Mouse (Mus musculus) kidney, adult 18-20 months (tissue): ENCODE data around the gene Stx4a.
"Not testable (repeated sequence)": the region's sequence is repeated elsewhere in the genome, so short reads cannot be mapped to it uniquely, and the experiment has no call there.

Experiments used
- DNase-seq: peaks from one replicate; pipeline ENCODE4 v3.0.0; 2021

Gene Stx4a

DNA sequence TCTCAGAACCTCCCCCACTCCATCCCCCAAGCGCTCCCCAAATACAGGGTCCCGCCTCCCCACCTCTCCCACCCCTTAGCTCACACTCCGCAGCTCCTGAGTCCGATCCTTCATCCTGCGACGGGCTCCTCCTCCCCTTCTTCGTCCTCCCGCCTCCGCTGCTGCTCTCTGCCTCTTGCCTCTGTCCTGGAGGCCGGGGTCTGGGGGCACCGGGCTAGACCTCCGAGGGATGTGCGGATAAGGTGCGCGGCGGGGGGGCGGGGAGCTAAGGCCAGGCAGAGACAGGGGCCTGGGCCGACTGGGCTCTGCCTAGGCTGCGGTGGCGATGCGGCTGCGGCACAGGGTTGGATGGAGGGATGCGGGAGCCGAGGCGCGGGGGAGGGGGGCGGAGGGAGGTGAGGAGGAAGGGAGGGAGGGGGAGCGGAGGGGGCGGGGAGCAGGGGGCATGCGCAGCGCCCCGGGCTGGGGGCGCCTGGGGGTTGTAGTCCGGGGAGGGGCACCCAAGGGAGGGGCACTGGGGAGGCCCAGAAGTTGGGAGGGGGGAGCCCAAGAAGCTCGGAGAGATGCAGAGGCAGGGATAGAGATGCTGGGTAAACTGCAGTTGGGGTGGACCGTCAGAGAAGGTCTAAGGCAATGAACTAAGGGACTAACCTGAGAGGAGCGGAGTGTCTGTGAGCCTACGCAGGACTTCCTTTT lies at the start of gene Stx4a, which contains the start of gene Stx1b:
Stx4a (plus strand) TSS at position 119 of the 696 bp plus-strand sequence.
Stx1b (minus strand) TSS at position 374 of the 696 bp plus-strand sequence.
- no peak for DNase-seq

DNA sequence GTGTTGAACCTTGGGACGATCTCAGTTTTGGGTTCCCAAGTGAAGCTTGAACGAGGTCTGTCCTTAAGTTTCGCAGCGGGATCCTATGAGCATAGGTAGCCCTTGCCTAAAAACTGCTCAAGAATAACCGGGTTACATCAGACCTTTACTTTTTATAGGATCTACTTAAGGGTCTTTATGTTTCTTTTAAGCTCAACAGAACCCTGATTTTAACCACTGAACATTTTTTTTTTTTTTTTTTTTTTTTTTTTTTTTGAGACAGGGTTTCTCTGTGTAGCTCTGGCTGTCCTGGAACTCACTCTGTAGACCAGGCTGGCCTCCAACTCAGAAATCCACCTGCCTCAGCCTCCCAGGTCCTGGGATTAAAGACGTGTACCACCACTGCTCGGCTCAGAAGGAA lies 48.3 kb upstream of the Stx4a start:
- not testable (repeated sequence) for DNase-seq

DNA sequence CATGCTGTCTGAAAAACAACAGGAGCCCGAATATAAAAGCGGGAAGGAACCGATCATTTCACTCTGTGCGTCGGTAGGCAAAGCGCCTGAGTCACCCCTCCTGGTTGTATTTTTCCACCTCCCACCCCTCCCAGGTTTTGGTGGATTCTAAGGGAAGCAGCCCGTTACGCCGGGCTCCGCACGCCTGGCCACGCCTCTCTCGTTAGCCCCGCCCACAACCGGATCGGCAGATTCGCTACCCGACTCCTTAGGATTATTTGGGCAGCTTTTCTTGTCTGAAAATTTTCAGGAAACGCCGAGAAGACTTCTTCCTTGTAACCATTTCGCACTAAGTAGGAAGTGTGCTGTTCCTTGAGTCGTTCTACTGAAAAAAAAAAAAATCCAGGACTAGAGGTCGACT lies 47.7 kb upstream of the Stx4a start, which contains the start of gene Setd1a:
Setd1a (plus strand) TSS at position 245 of the 400 bp plus-strand sequence.
- DNase-seq = peak; percentile 89

DNA sequence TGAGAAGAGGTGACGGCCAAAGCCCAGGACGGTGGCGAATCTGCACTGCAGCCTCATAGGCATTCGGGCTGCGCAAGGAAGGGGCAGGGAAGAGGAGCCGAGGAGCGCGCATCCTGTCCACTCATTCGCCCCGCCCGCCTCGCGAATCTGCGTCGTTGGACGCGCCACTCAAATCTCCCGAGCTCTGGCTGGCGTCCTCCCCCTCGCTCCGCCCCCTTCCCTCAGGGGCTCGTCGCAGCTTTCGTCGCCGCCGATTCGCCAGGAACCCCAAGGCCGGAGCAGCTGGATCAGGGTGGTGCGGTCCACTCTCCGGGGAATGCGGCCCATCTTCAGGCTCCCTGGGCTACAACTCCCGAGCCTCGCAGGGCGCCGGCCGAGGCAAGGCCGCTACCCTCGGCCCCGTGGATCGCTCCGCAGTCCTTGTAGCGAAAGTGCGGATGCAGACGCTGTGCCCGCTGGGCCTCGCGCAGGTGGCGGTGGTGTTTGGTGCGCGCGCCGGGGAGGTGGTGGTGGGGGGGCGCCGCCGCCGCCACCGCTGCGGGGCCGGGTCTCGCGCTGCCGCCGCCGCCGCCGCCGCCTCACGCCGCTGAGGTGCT lies 47.1 kb upstream of the Stx4a start:
- peak; percentile 98 for DNase-seq

DNA sequence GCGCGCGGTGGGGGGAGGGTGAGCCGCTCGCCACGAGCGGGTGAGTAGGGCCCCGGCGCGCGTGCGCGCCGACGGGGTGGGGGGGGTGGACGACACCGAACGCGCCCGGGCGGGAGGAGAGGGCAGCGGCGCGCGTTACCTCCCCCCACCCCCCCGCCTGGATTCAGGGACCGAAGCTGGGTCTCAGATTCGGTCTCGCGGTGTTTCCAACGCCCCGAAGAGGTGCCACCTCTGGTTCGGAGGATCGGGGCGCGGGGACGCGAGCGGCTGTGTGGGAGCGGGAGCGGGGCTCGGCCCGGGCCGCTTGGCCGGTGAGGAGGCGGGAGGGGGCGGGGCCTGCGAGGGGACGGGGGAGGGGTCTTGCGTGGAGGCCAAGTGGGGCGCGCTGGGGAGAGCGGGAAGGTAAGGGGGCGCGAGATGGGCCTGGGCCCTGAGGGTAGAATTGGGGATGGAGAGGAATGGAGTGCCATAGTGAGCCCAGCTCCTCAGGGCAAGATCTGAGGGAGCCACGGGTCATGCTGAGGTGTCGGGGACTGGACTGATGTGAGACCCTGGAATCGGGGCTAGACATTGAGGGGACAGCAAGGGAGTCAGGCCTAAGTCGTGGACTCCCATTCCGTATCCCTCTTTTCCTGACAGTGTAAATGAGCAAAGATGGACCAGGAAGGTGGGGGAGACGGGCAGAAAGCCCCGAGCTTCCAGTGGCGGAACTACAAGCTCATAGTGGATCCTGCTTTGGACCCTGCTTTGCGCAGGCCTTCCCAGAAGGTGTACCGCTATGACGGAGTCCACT lies 46.4 kb upstream of the Stx4a start:
- peak; percentile 71 for DNase-seq

DNA sequence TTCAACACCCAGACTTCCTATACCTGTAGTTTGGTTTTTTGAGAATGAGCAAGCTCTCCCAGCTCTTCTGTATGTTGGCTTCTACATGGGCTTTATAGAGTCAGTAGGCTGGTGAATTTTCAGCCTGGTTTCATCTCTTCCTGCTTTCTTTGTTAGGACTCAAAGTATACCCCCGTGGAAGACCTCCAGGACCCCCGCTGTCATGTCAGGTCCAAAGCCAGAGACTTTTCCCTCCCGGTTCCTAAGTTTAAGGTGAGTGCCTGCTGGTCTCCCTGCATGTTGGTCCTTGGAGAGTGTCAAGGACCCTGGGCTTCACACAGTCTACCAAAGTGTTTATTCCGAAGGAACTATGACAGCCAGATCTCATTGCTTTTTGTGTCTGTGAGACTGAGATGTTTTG lies 45.7 kb upstream of the Stx4a start:
- DNase-seq = no peak

DNA sequence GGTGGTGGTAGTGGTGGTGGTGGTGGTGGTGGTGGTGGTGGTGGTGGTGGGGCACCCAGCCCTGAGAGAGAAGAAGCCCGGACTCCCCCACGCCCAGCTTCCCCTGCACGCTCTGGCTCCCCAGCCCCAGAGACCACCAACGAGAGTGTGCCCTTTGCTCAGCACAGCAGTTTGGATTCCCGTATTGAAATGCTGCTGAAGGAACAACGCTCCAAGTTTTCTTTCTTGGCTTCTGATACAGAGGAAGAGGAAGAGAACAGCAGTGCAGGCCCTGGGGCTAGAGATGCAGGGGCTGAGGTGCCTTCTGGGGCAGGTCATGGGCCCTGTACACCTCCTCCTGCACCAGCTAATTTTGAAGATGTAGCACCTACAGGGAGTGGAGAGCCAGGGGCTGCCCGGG lies 38.8 kb upstream of the Stx4a start, which contains the start of gene Gm49388:
Gm49388 (plus strand) TSS at position 301 of the 400 bp plus-strand sequence.
- DNase-seq = no peak

DNA sequence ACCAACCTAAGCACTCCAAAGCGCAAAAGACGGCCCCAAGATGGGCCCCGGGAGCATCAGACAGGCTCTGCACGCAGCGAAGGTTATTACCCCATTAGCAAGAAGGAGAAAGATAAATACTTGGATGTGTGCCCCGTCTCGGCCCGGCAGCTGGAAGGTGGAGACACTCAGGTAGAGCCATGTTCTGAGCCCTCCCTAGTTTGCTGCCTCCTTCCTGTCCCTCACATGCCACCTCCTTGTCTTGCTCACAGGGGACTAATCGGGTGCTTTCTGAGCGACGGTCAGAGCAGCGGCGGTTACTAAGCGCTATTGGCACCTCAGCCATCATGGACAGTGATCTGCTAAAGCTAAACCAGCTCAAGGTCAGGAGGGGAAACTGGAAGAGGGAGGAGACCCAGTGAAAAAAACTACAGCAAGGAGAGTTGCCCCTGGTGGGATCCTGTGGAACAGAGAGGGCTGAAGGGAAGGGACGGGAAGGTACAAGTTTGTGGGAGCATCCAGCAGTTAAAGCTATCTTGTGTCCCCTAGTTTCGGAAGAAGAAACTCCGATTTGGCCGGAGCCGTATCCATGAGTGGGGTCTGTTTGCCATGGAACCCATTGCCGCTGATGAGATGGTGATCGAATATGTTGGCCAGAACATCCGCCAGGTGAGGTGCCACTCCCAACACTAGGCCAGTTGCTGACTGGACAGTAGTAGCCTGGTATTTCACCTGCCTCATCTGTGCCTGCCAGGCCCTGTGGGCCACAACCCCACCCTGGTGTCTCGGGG lies 26.8 kb upstream of the Stx4a start:
- no peak for DNase-seq

DNA sequence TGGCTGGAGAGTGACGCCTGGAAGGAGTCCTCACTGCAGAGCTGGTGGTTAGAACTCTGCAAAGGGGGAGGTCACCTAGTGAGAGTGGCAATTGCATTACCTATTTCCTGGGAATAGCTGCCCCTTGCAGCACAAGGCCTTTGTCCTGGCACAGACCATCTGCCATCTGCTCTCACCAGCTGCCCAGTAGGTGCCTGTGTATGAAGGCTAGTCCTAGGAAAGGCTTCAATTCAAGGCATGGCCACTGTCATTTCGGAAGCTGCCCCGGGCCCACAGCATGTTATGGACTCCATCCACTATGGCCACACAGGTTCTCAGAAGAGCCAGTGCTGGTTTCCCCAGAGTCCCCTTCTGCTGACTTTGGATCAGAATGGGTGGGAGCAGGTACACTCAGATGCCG lies 25.5 kb upstream of the Stx4a start:
- no peak for DNase-seq

DNA sequence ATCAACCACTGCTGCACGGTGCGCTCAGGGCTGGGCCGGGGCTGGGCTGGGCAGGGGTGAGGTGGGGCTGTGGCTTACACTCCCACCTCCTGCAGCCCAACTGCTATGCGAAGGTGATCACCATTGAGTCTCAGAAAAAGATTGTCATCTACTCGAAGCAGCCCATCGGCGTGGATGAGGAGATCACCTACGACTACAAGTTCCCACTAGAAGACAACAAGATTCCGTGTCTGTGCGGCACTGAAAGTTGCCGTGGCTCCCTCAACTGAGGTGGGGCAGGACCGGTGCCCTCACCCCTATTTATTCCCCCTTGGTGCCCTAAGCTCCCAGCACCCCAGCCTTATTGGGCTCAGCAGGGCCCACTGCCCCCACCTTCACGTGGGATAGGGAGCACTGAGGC lies 24.9 kb upstream of the Stx4a start:
- no peak for DNase-seq

DNA sequence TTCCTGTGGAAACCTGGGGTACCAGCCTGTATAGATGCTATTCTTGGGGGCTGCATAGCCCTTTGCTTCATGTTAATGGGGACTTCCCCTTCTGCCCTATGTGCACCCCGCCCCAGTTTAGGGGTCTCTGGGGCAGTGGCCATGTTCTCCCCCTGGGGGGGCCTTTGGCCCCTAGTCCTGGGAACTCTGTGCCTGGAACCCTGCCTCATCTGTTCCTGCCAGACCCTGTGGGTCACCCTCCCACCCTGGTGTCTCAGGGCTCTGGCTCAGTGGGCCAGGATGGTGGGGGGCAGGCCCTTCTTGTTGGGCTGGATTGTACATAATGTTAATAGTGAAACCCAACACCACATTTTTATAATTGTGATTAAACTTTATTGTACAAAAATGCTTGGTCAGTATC lies 24.4 kb upstream of the Stx4a start:
- no peak for DNase-seq

DNA sequence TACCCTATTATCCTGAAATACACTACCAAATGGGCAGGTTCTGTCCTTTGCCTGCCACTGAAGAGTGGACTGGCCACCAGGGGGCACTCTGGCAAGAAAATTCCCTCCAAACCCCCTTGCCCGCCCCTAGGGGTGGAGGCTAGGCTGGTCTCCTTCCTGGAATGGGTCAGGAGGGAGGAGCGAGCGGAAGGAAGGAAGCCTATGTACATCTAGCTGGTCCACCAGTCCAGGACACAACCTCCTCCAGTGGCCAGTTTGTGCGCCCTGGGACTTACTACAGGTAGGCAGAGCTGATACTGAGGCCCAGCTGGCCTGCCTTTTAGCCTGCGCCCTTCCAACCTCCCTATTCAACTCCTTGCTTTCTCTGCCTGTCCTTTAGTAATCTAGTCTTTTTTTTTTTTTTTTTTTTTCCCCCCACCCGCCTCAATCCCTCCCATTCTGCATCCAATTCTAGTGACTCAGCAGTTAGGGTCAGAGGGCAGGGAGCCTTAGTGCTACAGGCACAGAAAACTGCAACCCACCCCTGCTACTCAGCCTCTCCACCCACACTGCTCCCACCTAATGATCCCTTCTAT lies 23.6 kb upstream of the Stx4a start, which contains the start of gene Hsd3b7:
Hsd3b7 (plus strand) TSS at position 170 of the 575 bp plus-strand sequence.
- DNase-seq = peak; percentile 95

DNA sequence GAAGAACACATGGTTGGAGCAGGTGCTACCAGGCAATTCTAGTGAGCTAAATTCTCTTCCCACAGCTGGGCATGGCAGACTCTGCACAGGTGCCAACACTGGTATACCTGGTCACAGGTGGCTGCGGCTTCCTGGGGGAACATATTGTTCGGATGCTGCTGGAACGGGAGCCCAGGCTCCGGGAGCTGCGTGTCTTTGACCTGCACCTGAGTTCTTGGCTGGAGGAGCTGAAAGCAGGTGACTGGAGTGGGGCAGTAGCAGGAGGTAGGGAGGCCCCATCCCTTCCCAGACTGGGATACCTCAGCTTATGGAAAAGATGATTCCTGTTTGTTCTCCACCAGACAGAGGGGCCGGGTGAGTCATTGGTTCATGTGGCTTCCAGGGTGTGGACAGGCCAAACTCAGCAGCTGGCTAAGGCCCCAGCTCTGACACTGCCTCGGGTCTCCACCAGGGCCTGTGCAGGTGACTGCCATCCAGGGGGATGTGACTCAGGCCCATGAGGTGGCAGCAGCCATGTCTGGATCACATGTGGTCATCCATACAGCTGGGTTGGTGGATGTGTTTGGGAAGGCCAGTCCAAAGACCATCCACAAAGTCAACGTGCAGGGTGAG lies 23.0 kb upstream of the Stx4a start:
- DNase-seq = peak; percentile 16

DNA sequence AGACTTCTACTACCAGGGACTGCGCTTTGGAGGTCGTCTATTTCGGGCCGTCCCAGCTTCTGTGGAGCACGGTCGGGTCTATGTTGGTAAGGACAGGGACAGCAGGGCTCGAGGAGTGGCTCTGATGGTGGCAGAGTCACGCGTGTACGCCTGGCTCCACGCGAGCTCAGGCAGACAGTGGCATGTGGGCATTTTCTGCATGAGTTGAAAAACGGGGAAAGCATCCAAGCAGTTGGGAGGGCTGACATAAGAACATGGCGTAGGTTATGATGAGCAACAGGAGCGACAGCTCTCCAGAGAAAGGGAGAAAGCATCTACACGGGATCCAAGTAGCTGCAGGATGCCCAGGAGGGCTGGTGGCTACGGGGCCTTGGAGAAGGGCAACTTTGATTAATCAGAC lies 21.8 kb upstream of the Stx4a start:
- DNase-seq = no peak

DNA sequence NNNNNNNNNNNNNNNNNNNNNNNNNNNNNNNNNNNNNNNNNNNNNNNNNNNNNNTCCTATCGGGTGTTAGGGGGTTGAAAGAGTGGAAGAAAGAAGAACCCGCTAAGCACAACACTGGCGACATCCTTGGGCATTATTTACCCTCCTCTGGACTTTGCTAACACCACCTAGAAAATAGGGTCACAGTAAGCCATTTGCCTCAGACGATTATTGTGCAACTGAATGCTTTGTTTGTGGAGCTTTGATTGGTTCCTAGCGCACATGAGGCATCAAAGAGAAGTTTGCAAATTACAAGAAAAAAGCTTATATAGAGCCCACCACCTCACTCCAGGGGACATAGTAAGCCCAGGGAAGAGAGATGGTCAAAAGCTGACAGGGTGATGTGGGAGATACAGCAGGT lies 15.3 kb upstream of the Stx4a start:
- no peak for DNase-seq

DNA sequence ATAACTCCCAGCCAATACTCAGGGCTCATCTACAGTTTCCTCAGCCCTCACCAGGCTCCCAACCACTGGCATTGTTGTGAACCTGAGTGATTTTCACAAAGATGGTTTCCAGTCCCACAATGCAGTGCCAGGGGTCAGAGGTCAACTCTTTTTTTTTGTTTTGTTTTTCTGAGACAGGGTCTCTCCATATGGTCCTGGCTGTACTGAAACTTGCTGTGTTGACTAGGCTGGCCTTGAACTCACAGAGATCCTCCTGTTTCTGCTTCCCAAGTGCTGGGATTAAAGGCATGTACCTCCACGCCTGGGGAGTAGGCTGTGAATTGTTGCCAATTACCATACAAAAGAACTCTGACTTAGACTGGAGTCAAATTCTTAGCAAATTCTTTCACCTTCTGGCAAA lies 14.2 kb upstream of the Stx4a start:
- no peak for DNase-seq

DNA sequence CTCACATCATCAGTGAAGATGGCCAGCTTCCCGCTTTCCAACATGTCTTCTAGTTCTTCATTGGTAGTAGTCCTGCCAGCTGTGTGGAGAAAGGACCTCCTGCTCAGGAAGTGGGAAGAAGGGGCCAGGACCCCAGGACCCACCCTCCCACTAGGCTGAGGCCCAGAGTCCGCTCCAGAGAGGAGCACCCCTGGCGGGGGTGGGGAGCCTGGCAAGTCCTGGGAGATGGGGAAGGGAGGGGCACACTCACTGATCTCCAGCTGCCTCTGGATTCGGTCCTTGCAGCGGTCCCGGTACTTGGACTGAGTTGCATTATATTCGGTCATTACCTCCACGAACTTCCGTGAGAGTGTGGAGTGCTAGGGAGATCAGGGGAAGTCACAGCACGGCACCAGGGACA lies 13.4 kb upstream of the Stx4a start:
- no peak for DNase-seq

DNA sequence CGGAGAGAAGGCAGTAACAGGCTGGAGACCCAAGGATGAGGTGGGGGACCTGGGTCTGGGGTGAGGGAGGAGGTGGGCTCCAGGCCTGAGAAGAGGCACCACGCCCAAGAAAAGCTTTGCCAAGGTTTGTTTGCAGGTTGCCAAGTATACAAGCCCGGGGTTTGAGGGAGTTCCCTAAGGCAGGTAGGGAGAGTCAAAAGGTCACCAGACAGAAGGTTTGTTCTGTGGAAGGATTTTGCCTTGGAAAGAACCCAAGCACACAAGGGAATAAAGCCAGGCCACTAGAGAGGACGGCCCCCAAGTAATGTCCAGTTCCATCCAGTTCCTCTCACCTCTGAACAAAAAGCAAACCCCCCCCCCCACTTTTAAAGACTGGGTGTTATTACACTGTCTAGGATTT lies 12.9 kb upstream of the Stx4a start:
- no peak for DNase-seq

DNA sequence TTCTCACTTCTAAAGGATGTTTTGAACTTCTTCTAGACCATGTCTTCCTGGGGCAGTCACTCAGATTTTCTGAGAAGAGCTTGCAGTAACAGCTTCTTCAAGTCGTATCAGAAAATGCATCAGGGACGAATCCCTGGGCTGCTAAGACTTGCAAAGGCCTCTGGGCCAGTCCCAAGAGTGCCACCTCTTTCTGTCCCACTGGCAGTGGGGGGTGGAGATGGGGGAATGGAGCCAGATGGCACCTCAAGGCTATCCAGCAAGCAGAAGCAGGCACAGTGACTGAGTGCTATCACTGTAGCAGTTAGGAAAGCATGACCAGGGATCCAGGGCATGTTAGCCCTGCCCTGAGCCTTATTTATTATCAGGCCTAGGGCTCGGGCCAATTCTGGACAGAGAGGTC lies 11.8 kb upstream of the Stx4a start:
- no peak for DNase-seq

DNA sequence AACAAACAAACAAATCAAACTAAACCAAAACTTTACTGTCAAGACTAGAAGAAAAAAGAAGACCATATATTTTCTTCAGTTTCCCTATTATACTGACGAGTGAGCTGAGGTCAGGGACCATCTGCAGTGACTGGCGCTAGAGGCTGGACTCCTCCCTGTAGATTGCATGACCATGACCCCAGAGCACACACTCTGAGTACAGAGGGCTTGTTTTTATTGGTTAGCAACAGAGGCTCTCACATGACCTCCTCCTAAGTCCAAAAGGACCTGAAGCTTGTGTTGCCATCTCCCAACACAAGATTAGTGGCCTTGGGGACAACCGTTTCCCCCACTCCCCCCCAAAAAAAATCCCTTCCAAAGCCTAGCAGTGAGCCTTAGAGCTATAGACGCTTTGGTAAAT lies 10.3 kb upstream of the Stx4a start:
- DNase-seq = no peak

DNA sequence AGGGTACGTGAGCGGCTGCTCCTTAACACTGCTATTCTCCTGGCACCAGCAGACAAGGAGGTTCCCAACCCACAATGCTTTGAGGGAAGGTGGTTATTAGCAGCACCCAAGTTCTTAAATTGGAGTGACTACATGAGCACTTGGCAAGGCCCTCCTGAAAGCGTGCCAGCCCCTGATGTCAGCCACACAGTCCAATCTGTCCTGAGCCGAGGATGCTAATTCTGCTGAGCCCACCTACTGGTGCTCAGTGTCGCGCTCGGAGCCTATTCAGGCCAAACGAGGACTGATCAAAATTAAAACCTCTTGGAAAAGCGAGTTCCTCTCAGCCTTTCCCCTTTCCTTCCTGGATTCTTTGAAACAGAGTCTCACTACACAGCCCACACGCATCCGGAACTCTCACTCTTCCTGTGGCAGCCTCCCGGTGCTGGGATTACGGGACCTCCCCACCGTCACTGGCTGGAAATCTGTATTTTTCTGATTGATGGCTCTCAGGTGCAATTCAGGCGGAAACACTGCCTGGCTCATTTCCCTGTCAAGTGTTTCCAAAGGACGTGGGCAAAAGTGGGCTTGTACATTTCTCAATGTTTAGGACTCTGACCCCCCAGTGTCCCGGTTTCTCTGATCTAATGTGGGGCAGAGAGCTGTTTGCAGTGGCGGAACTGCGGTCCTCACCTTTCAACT lies 9.7 kb upstream of the Stx4a start:
- DNase-seq = peak; percentile 41
